Mouse (Mus musculus) brain, embryonic 14.5 days (tissue): Measurements from ENCODE around the gene Tm4sf5. TPM values are rescaled to one million over a fixed set of nuclear protein-coding genes. Genes with fewer than 3 reads are reported as not detected.
"Not testable (repeated sequence)": the region's sequence is repeated elsewhere in the genome, so short reads cannot be mapped to it uniquely, and the experiment has no call there.

ENCODE experiments used
- DNase-seq: peaks from one replicate; pipeline ENCODE4 v3.0.0-alpha.2; 2011; ENCODE audit warnings: low read depth
- CTCF ChIP-seq: fragments of 200-500 bp; IDR thresholded peaks from 2 replicates; pipeline ENCODE4 v1.5.1; 2012; ENCODE audit warnings: inconsistent platforms, mild to moderate bottlenecking, moderate library complexity, borderline replicate concordance; ENCODE audit not compliant: insufficient read depth, insufficient read length; ENCODE audit errors: extremely low read depth
- POLR2A ChIP-seq: fragments of 200-500 bp; IDR thresholded peaks from 2 replicates; pipeline ENCODE4 v1.6.1; 2012; ENCODE audit warnings: mild to moderate bottlenecking, inconsistent platforms, borderline replicate concordance; ENCODE audit not compliant: poor library complexity, insufficient read depth, insufficient read length, severe bottlenecking; ENCODE audit errors: extremely low read depth
- polyA plus RNA-seq: library from polyadenylated mRNA; depleted of rRNA; stranded (reverse); fragments of >200 nt; gene quantifications from 2 replicates; pipeline ENCODE4 v1.2.3, GENCODE M21; 2012; rRNA removed

The Tm4sf5 gene
- polyA plus RNA-seq: 1.6 and 2.3 TPM in 2 replicates

- TF ChIP-seq CTCF (no peak), POLR2A (no peak)
- no peak for DNase-seq
These were observed at the start of gene Tm4sf5 for GRCm38 (mm10) chr11:70504970-70505369. Gene Tm4sf5, plus strand, starts transcription at chr11:70505244.

- TF ChIP-seq POLR2A (no peak), CTCF (no peak)
- peak; percentile 6 for DNase-seq
These were observed 46.1 kb upstream of the Tm4sf5 start, which contains the start of gene Zmynd15 for GRCm38 (mm10) chr11:70458688-70459600. Gene Zmynd15, plus strand, starts transcription at chr11:70459433.

GRCm38 (mm10) chr11:70459601-70460101, 45.4 kb upstream of the Tm4sf5 start, which contains the start of gene Cxcl16:
Gene Cxcl16, minus strand, starts transcription at chr11:70459984.
- DNase-seq: no peak
- TF ChIP-seq POLR2A: no peak
- no peak for TF ChIP-seq CTCF

GRCm38 (mm10) chr11:70463970-70464369, 41.1 kb upstream of the Tm4sf5 start:
- TF ChIP-seq CTCF (no peak), POLR2A (no peak)
- DNase-seq: no peak

GRCm38 (mm10) chr11:70465211-70465610, 39.8 kb upstream of the Tm4sf5 start:
- TF ChIP-seq POLR2A: no peak
- peak; percentile 21 for DNase-seq

- TF ChIP-seq CTCF (no peak), POLR2A (no peak)
- DNase-seq: peak; percentile 61
These were observed 39.2 kb upstream of the Tm4sf5 start for GRCm38 (mm10) chr11:70465824-70466223.

- TF ChIP-seq POLR2A: no peak
- no peak for DNase-seq
These were observed 37.0 kb upstream of the Tm4sf5 start for GRCm38 (mm10) chr11:70467902-70468619.

- TF ChIP-seq CTCF (no peak), POLR2A (no peak)
- DNase-seq: no peak
These were observed 35.3 kb upstream of the Tm4sf5 start for GRCm38 (mm10) chr11:70469764-70470163.

GRCm38 (mm10) chr11:70472716-70473115, 32.3 kb upstream of the Tm4sf5 start:
- DNase-seq: no peak
- TF ChIP-seq POLR2A (no peak), CTCF (no peak)

GRCm38 (mm10) chr11:70473291-70473690, 31.8 kb upstream of the Tm4sf5 start:
- DNase-seq: not testable (repeated sequence)

- no peak for DNase-seq
- TF ChIP-seq POLR2A (no peak), CTCF (no peak)
These were observed 30.0 kb upstream of the Tm4sf5 start for GRCm38 (mm10) chr11:70474872-70475534.

- TF ChIP-seq POLR2A: no peak
- no peak for TF ChIP-seq CTCF
- peak; percentile 1 for DNase-seq
These were observed 19.5 kb upstream of the Tm4sf5 start for GRCm38 (mm10) chr11:70485498-70485897.

GRCm38 (mm10) chr11:70487816-70488215, 17.2 kb upstream of the Tm4sf5 start:
- TF ChIP-seq CTCF (no peak), POLR2A (no peak)
- no peak for DNase-seq
